Mouse (Mus musculus): ENCODE measurements around the gene Ank. TPM values are rescaled to one million over a fixed set of nuclear protein-coding genes. Genes with fewer than 3 reads are reported as not detected.

The Ank gene
- polyA plus RNA-seq, 3 experiments from 2014 or later, result 12.4 to 20.7 (median 19.4) TPM

DNA sequence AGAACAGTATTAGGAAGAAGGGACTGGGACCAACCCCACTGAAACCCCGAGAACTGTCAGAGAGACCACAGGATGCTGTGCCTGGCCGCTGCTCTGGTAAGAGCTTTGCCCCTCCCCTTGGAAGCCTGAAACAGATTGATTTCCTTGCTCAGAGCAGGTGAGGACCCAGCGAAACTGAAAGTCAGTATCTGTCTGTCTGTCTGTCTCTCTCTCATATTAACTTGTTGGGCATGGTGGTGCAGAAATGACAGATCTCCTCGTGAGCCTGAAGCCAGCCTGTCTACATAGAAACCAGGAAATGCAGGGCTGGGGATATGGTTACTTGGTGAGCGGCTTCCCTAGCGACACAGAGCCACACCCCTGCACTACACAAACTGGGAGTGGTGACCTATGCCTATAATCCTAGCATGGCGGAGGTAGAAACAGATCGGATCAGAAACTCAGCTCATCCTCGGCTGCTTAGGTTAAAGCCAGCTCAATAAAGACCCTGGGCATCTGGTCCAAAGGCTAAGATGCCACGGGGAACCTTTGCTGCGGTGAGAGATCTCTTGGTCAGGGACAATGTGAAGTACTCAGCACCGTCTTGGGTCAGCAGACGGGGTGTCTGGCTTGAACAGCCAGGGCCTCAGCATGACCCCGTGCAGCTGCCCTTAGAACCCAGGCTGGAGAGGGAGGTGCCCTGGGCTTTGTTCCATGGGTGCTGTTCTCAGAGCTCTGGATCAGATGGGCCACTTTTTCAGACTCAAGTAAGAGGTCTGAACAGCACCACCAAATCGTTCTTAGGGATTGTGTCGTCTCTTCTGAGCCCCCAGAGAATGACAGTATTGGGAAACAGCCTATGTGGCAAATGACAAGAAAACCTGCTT, 111.7 kb downstream of the Ank start:
- ATAC-seq, result peak; percentile 72

DNA sequence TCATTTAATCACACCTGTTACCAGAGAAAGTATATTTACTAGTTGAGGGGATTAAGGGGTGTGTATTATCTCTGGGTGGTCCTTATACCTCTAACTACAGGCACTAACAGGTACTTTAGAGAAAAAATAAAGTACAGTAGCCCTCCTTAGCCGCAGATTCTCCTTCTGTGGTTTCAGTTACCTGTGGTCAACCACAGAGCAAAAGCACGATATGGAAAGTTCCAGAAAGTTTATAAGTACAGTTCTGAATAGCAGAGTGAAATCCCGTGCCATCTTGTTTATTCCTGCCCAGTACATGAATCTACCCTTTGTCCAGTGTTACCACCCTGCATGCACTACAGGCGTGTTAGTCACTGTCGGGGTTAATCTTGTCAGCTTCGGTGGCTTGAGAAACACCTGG, 112.4 kb downstream of the Ank start:
- no peak for ATAC-seq

DNA sequence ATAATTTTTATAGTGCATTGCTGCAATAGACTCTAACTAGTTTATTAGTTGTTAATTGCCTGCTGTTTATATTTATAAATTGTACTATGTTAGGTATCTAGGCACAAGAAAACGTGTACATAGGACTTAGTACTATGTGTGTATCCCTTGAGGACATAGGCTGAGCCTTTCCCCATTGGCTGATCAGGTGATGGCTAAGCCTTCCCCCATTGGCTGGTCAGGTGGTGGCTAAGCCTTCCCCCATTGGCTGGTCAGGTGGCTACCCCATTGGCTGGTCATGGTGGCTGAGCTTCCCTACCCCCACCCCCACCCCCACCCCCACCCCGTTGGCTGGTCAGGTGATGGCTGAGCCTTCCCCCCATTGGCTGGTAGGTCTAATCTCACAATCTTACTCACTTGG, 113.4 kb downstream of the Ank start:
- no peak for ATAC-seq

DNA sequence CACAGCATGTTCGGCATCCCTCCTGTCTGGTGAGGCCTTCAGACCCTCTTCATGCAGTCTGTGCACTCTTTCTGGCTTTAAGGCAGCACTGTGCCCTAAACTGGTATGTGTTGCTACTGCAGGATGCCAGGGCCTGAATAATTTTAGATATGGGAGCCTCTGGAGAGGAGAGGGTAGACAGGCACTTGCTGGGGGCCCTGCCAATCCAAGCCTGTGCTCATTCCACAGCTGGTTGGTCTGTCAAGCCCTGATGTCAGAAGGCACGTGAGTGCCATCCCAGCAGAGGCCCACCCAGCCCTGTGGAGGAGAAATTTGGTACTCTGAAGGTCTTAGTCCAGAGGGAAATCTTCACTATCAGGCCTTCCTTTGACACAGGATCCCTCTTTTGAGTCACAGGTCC, 114.3 kb downstream of the Ank start:
- ATAC-seq, result no peak

DNA sequence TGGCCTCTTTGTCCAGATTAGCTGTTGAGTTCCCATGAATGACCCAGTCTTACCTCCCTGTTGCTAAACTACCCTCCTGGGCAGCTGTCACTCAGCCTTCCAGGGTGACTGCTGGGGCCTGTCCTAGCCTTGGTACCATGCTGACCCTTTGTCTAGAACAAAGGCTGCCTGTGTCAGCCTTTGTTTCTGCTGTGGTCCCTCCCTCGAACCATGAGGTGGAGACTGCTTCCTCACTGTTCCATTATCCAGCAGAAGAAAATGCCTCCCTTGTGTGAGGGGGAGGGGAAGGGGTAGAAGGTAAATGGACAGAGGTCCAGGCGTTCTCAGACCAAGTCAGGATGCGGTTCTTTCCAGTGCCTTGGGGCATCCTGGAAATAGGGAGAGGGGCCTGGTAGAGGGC, 115.2 kb downstream of the Ank start:
- no peak for ATAC-seq

DNA sequence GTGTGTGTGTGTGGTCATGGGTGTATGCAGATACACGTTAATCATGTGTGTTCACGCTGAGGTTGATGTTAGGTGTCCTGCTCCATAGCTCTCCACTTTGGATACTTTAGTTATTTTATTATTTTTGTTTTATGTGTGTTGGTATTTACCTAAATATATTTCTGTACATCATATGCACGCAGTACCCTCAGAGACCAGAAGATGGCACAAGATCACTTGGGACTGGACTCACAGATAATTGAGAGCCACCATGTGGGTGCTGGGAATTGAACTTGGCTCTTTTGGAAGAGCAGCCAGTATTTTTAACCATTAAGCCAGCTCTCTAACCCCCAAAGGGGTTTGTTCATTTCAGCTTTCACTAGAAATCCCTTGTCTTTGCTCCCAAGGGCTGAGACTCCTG, 116.0 kb downstream of the Ank start:
- ATAC-seq, result no peak

DNA sequence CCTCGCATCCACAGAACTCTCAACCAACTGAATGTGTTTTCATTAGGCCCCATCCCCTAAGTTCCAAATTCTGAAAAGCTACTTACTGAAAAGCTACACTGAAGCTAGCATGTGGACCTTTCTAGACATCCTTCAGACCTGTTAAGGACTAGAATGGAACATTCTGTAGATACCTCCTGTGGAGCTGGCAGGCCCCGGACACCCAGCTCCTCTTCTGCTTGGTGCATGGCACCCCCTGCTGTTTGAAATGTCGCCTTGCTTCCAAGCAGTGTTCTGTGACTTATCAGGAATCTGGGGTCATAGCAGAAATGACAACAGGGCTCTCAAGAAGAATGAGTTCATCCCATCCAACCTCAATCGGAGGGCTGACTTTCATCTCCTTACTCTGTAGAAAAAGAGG, 116.6 kb downstream of the Ank start:
- no peak for ATAC-seq

DNA sequence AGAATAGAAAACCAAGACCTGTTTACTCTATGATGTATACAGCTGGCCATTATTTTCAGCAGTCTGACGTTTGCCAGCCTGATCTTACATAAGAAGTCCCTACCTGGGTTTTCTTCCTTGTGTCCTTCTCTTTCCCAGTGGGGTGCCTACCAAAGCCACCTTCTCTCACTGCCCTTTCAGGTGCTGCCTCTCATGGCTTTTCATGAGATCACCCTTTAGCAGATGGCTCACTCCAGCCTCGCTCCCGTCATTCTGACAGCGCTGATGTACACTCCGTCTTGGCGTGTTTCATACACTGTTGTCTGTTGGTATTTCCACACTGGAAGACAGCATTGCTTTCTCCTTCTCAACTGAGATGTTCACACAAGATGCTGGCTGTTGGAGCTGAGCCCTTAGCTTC, 117.1 kb downstream of the Ank start:
- no peak for ATAC-seq

DNA sequence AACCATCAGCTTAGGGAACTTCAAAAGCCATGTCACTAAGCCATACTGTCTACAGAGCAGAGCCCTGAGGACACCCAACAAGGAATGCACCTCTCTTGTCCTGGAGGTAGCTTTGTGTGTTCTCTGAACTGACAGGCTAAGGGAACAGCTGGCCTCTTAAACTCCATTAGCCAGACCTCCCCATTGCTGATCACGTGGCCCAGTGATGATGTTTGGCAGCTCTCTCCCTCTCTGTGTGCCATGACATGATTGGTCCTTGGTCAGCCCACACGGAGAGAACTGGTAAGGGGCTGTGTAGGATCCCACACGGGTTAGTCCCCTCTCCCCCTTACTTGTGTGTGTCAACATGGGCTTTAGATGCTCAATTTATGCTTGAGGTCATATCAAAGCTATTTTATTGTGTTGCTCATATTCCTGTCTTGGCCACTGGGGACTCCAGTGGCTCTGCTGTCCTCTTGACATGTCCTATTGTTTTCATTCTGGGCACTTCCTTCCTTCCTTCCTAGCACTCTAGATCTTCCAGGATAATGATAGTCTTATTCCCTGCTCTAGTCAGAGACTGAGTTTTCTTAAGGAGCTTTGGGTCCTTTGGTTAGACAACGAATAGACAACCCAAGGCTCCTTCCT, 119.1 kb downstream of the Ank start:
- ATAC-seq, result no peak

DNA sequence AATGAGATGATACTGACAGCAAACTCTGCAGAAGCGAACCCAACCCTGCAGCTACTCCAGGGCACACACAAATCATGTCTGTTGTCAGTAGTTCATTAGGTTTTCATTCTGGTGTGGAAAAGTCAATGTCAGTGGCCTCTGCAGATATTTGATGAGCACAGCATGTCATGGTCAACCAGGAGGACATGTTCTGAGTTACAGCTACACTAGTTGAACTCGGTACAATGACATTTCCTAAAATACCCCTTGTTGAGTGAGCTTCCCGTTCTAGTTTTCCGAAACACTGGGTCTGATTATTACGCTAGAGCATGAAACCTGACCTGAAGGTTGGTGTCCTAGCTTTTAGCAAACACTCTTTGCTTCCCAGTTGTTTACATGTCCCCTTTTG, 119.6 kb downstream of the Ank start:
- no peak for ATAC-seq

DNA sequence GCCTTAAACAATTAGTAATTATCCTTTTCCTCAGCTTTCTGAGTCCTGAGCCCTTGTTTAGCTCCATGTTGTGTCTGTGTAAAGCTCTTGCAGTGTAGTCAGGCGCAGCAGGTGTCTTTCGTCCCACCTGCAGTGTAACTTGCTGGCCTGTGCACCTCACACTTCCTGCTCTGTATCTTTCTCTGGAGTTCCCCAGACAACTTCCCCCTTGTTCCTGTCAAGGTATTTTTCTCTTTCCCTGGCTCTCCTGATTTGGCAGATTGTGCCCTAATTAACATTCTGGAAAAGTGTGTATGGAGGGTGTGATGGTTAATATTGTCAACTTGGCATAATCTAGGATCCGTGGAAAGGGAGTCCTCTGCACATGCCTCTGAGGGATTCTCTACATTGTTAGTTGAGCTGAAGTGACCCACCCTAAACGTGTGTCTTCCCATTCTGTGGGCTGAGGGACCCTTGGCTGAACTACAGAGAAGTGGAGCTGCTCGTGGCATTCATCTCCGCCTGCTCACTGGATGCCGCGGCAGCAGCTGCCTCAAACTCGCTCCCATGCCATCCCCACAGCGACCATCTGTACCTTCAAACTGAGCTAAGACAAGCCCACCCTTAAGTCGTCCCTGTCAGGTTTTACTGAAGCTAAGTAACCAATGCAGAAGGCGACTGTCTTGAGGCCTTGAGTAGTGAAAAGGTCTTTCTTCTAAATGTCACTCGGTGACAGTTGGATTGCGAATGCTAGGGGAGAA, 121.8 kb downstream of the Ank start:
- ATAC-seq, result peak; percentile 53

DNA sequence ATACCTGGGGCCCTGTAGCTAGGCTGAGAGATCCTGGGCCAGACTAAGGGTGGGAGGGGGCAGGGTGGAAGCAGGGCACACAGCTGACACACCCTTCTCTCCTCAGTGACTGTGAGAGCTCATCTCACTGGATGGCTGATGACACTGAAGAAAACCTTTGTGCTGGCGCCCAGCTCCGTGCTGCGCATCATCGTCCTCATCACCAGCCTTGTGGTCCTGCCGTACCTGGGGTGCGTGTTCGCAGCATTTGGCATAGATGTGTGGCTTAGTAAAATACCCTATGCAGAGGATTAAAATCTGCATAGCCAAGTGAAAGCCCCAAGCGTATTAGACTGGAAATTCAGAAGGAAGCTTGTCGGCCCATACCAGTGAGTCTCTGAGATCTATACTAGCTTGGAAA, 124.3 kb downstream of the Ank start:
- ATAC-seq, result no peak

DNA sequence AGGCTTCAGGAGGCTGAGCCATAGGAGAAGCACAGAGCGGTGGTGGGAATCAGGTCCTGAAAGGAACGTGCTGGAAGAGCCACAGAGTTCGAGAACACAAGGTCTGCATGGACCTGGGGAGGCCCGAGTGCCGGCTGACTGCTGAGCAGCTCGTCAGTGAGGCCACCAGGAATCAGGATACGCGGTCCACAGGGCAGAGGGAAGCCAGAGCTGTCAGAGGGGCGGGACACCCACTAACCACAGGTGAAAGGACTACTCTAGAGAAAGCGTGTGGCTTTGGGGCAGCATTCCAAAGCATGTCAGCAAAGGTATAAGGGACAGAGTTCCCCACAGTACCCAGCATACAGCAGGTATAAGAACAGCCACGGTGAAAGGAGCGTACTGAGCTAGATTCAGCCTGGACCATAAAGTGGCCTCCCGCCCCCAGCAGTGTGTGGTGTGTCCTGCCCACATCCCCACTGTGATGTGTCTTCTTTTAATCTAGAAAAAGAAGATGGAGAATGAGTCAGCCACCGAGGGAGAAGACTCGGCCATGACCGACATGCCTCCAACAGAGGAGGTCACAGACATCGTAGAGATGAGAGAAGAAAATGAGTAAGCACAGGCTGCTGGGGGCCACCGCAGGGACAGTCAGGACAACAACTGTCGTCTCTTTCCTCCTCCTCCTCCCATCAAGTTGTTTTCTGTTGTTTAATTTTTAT, 126.3 kb downstream of the Ank start:
- ATAC-seq, result no peak

DNA sequence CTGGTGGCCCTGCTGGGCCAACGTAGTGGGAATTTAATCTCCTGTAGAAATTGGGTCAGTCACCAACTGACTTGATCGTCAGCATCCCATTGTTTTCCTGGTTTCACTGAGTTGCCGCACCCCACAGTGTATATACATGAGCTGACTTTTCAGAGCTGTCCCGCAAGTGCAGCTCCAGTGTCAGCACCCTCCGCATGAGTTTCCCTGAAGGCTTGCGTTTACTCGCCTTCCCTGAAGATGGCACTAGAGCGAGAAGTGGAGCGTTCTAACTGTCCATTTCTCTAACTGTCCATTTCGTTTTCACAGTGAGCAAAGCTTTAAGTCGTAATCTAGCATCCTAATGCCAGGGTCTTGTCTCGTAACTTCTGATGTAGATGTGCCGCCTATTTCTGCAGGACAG, 127.2 kb downstream of the Ank start:
- no peak for ATAC-seq

DNA sequence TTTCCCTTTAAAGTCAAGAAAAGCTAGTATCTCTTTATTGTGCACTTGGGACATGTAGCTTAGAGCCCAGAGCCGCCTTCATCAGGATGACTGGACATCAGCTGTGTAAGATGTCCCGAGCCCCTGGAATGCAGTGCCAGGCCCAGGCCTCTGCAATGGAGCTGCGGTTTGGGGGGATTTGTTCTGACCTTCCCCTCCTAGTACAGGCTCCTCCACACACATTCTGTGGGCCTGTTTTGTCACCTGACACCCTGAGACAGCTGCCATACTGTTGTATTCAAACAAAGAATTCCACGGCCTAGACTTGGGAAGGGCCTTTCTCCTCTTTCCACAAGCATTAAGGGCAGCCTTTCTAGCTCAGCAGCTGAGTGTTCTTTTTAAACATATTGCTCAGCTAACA, 128.5 kb downstream of the Ank start:
- ATAC-seq, result no peak

DNA sequence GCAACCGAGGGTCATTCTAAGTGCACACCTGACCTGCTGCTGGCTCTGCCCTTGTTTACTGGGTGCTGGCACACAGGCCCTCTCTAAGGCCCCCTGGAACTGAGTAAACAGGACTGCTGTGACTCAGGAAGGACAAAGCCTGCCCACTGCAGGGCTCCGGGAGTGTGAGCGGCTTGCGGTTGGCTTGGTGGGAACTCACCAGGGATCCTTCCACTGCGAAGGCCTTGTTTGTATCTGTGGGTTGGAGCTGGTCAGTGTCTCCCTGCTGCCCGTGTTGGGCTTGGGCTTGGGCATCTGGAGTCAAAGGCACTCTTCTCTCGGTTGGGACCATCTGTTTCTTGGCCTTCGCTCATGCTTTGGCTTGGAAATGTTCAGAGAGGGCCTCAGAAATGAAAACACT, 129.1 kb downstream of the Ank start:
- ATAC-seq, result no peak

DNA sequence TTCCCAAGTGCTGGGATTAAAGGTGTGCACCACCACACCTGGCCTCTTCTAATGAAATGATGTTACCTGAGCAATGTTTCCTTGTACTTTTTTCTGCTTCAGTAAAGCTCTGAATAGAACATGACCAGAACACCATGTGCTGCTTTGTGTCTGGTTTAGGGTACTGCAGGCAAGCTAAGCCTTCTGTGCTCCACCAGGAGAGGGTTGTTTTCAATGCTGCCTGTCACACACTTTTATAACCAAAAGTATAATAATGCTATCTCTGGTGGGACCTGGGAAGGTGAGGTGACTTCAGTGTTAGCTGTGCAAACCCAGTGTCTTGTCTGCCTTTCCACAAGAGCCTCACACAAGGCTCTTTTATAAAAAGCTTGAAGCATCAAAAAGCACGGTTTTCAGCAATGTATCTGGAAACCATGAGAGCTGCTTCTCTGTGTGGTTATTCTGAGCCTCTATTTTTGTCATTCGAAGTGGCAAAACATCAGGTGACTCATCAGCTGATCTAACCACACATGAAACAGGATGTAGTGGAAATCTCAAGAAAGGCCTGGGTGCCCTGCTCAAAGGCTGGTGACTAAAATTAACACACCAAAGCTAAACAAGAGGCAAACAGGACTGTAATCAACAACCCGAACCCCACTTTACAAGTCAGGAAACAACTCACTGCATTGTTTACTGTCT, 130.1 kb downstream of the Ank start:
- ATAC-seq, result peak; percentile 94

DNA sequence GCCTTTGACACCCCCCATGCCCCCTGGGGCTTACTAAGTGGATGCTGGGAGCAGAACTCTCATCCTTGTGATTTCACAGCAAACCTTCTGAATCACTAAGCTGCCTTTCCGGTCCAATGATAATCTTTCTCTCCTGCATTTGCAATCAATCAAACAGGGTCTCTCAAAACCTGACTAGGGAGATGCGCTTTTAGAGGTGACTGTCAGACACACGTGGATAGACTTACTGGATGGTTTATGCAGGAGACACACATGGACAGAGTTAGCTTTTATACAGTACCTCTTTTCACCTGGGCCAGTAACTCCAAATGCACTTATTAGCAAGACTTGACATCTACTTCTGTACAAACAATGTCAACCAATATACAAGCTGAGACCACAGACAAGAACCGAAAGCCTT, 131.0 kb downstream of the Ank start:
- no peak for ATAC-seq

DNA sequence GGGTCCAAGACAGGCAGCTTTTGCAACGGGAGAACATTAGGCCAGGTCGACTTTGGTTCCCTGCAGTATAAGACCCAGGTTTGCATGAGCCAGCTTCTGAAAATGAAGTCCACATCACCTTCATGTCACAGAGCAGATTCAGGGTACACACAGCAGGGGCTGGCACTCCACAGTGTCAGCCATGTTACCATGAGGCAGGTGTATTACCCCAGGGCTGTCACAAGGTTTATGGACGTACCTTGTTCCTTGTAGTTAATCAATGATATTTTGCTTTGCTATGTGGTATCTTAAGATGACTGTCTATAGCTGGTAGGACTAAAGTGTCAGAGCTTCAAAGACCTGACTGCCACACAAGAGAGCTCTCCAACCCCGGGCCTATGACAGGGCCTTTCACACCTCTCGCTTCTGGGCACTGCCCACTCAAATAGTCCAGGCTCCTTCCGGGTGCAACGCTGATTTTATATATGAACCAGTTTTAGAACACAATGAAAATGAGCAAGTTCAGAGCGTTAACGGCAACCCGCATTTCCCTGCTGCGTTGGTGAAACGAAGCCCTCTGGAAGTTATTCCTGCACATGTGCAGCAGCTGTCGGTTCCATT, 132.4 kb downstream of the Ank start:
- ATAC-seq, result no peak

DNA sequence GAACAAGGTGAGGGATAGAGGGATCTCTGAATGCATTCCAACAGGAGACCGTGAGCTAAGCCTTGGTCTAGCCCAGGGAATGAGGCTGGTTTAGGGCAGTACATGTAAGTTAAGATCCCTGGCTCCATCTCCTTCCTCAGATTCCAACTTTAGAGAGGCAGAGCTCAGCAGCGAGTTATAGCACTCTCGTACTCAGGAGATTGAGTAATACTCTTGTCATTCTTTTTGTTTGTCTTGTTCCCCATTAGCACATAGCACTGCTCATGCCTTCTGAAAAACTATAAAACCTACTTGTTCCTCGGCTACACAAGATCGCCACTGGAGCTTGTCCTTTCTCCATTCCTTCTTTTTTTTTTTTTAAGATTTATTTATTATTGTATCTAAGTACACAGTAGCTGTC, 134.0 kb downstream of the Ank start:
- no peak for ATAC-seq

DNA sequence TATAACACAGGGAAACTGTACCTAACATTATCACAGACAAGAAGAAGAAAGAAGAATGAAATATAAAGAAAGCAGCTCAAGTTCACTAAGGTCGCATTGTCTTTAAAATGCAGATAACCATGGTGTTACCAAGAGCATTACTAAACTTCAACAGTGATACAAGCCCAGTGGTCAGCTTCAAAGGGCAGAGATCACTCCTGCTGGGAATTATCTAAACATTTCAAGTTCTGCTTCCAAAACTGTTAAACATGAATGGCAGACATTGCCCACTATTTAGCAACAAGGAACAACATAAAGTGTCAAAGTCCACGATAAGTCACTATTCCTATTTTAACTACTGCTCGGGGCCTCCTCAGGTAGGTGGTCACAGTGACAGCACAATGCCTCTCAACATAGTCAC, 138.1 kb downstream of the Ank start:
- no peak for ATAC-seq

DNA sequence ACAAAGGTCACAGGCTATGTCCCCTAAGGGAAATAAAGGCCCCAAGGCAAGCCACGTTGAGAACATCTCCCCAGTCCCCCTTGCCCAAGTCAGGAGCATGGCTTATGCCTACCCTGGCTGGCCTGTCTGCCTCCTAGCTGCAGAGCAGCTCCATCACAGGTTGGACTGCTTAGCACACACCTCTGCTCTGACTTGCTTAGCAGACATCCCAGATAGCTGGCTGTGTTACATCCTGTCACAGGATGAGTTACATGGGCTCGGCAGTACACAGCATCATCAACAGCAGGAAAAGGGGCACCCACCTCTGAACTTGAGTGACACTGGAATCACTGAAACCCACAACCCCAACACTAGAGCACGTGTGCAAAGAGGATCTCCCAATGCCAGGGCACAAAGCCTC, 138.8 kb downstream of the Ank start:
- ATAC-seq, result peak; percentile 84

Measured in inflammation-experienced regulatory T-cells, adult 6 months (primary cell).